9 mouse cellular contexts compared by ENCODE assay signal in the genomic region with DNA sequence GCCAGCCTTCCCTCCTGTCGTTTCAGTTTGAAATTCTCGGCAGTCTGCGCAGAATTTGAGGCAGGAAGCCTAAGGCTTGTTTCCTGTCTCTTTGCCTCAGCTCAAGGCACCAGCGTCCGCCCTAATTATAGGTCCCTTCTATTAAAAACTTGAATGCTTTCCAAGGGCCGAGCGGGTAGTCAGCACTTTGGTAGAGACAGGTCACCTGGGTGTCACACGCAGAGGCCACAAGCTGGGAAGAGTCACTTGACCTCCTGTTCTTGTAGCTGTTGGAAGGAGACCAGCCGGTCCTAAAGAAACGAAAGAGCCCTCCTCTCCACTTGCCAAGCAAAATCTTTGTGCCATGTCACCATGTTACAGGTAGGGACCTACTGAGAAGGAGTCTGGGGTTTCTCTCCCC. TPM values are rescaled to one million over a fixed set of nuclear protein-coding genes. Genes with fewer than 3 reads are reported as not detected.
A peak's percentile ranks its signal among the peaks of the same experiment; 100 is the strongest.
DNase-seq lines count a peak whose midpoint lies in the region; ATAC-seq and TF ChIP-seq lines count a peak whose summit lies in the region.
"Had no signal": no experiment of that assay in that cellular context is flagged by ENCODE, and none has a peak within 500 bp of the region (broad histone marks: within the 10 kb centered on the region; RNA-seq: fewer than 3 reads in every experiment).

No protein-coding gene starts in this region.

- no peaks in the 10 kb centered on the region for H3K36me3 ChIP-seq in embryonic facial prominence, embryonic 14.5 days (ENCODE audit: control insufficient read depth, insufficient read depth, low read length)
- no peaks in the 10 kb centered on the region for H3K36me3 ChIP-seq in embryonic facial prominence, embryonic 10.5 days (replicated peaks)
- H3K36me3 ChIP-seq in thymus, adult 2 months (ENCODE audit: control insufficient read depth, insufficient read depth, low read length): no peaks in the 10 kb centered on the region
- H3K36me3 ChIP-seq in intestine, postnatal 0 days (ENCODE audit: control insufficient read depth, insufficient read depth): no peaks in the 10 kb centered on the region
- H3K36me3 ChIP-seq in small intestine, adult 2 months (ENCODE audit: control insufficient read depth, insufficient read depth, low read length): no peaks in the 10 kb centered on the region

- H3K4me1 ChIP-seq in embryonic facial prominence, embryonic 14.5 days (ENCODE audit: control insufficient read depth, insufficient read depth, low read length): peaks cover 17% of the 10 kb centered on the region
- peaks cover 36% of the 10 kb centered on the region for H3K4me1 ChIP-seq in embryonic facial prominence, embryonic 10.5 days
- H3K4me1 ChIP-seq in thymus, adult 2 months (replicated peaks; ENCODE audit: control insufficient read depth, insufficient read depth, low read length): peaks cover 23% of the 10 kb centered on the region
- H3K4me1 ChIP-seq in intestine, postnatal 0 days (replicated peaks; ENCODE audit: control insufficient read depth, insufficient read depth, low read length): peaks cover 16% of the 10 kb centered on the region; the same call in 1 of the 2 replicates
- H3K4me1 ChIP-seq in small intestine, adult 2 months (ENCODE audit: control insufficient read depth, insufficient read depth, insufficient read length, low read length): peaks cover 19% of the 10 kb centered on the region

- no peak for DNase-seq in embryonic facial prominence, embryonic 14.5 days (ENCODE audit: low spot score)
- no peak for DNase-seq in embryonic facial prominence, embryonic 10.5 days (ENCODE audit: low spot score)
- no peak for DNase-seq in thymus, adult 2 months
- DNase-seq in thymus, adult 18-20 months: no peak
- DNase-seq in left cerebral cortex, adult 9 months (ENCODE audit: low spot score in 2 of 2): no peak
- DNase-seq in left cerebral cortex, postnatal 4 days: no peak

- no peak for TF ChIP-seq POLR2A in thymus, adult 2 months (IDR thresholded peaks at IDR 0.05; ENCODE audit: control insufficient read depth, extremely low read depth, insufficient read depth, low read length, poor library complexity)
- TF ChIP-seq POLR2A in small intestine, adult 2 months (IDR thresholded peaks at IDR 0.05; ENCODE audit: low read depth, low read length): no peak

- H3K27me3 ChIP-seq in embryonic facial prominence, embryonic 14.5 days (replicated peaks; ENCODE audit: control insufficient read depth, insufficient read depth, low read length): 0 out of 2 replicates have a peak, but pooled peaks cover 6% of the 10 kb centered on the region
- H3K27me3 ChIP-seq in embryonic facial prominence, embryonic 10.5 days (replicated peaks; ENCODE audit: low read depth, poor library complexity, severe bottlenecking): peaks cover 60% of the 10 kb centered on the region
- no peaks in the 10 kb centered on the region; the same call in 1 of the 2 replicates for H3K27me3 ChIP-seq in thymus, adult 2 months (ENCODE audit: control insufficient read depth, insufficient read depth, low read length)
- no peaks in the 10 kb centered on the region for H3K27me3 ChIP-seq in intestine, postnatal 0 days (replicated peaks; ENCODE audit: control insufficient read depth, insufficient read depth, low read length)
- H3K27me3 ChIP-seq in small intestine, adult 2 months (ENCODE audit: control insufficient read depth, insufficient read depth, low read length): no peaks in the 10 kb centered on the region

- H3K4me2 ChIP-seq in embryonic facial prominence, embryonic 14.5 days (ENCODE audit: low read depth, low read length): peak overlapping the region; percentile 100
- H3K4me2 ChIP-seq in intestine, postnatal 0 days (replicated peaks; ENCODE audit: low read depth): peak overlapping the region; percentile 97

- intact Hi-C loops in left cerebral cortex, postnatal 4 days (cut with DNase I): no loop called here

- ATAC-seq in embryonic facial prominence, embryonic 14.5 days (ENCODE audit: low read depth): no peak
- ATAC-seq in intestine, postnatal 0 days: no peak

- H3K9me3 ChIP-seq in embryonic facial prominence, embryonic 14.5 days (ENCODE audit: control insufficient read depth, low read length): 0 out of 2 replicates have a peak, but pooled peaks cover 3% of the 10 kb centered on the region
- peaks cover under 1% of the 10 kb centered on the region for H3K9me3 ChIP-seq in embryonic facial prominence, embryonic 10.5 days
- no peaks in the 10 kb centered on the region for H3K9me3 ChIP-seq in intestine, postnatal 0 days (ENCODE audit: control insufficient read depth)

- TF ChIP-seq CTCF in thymus, adult 2 months (IDR thresholded peaks at IDR 0.05; ENCODE audit: borderline replicate concordance, control insufficient read depth, extremely low read depth, insufficient read depth, low read length, poor library complexity): no peak
- no peak for TF ChIP-seq CTCF in intestine, postnatal 0 days (IDR thresholded peaks at IDR 0.05; ENCODE audit: low read depth)
- no peak for TF ChIP-seq CTCF in small intestine, adult 2 months (IDR thresholded peaks at IDR 0.05; ENCODE audit: extremely low read depth, insufficient read length, insufficient replicate concordance, low read depth, low read length)

- H3K27ac ChIP-seq in embryonic facial prominence, embryonic 14.5 days (replicated peaks; ENCODE audit: low read depth, low read length): no peak overlapping the region
- no peak overlapping the region for H3K27ac ChIP-seq in embryonic facial prominence, embryonic 10.5 days (replicated peaks)
- H3K27ac ChIP-seq in thymus, adult 2 months (ENCODE audit: control insufficient read depth, insufficient read depth, low read length): no peak overlapping the region
- peak overlapping the region; percentile 1 for H3K27ac ChIP-seq in intestine, postnatal 0 days (ENCODE audit: low read depth, low read length)
- H3K27ac ChIP-seq in small intestine, adult 2 months (ENCODE audit: insufficient read depth, low read depth, low read length): no peak overlapping the region

- no peak overlapping the region for H3K9ac ChIP-seq in embryonic facial prominence, embryonic 14.5 days (ENCODE audit: low read depth, low read length)
- no peak overlapping the region for H3K9ac ChIP-seq in intestine, postnatal 0 days (ENCODE audit: low read depth, low read length)

- H3K4me3 ChIP-seq in embryonic facial prominence, embryonic 14.5 days (ENCODE audit: low read depth, low read length): no peak overlapping the region
- no peak overlapping the region for H3K4me3 ChIP-seq in embryonic facial prominence, embryonic 10.5 days
- 0 out of 2 replicates have a peak overlapping the region, but pooled peaks have one; percentile 1 for H3K4me3 ChIP-seq in thymus, adult 2 months (ENCODE audit: control insufficient read depth, insufficient read depth, low read length)
- H3K4me3 ChIP-seq in intestine, postnatal 0 days (ENCODE audit: low read depth, low read length): 0 out of 2 replicates have a peak overlapping the region, but pooled peaks have one; percentile 1
- H3K4me3 ChIP-seq in small intestine, adult 2 months (ENCODE audit: low read depth, low read length): peak overlapping the region; percentile 12; the same call in 1 of the 2 replicates

- 55% methylated on average over 10 of the region's 10 CpGs for WGBS in embryonic facial prominence, embryonic 14.5 days
- 59% methylated on average over 10 of the region's 10 CpGs for WGBS in embryonic facial prominence, embryonic 10.5 days
- 41% methylated on average over 10 of the region's 10 CpGs for WGBS in thymus, adult 2 months
- 60% methylated on average over 10 of the region's 10 CpGs for WGBS in intestine, postnatal 0 days
- WGBS in small intestine, adult 2 months: 82% methylated on average over 10 of the region's 10 CpGs

RNA-seq across cellular contexts. Expression of a gene that starts 2.0 kb away (rescaled TPM):
- 0.50 and 0.58 TPM in 2 replicates for polyA plus RNA-seq in embryonic facial prominence, embryonic 14.5 days (2014; fragmentation: Nextera tagmentation; extraction: Ambion mirVana)
- polyA plus RNA-seq in embryonic facial prominence, embryonic 10.5 days (2016; fragmentation: Nextera tagmentation; extraction: Ambion mirVana): 0.49 and 0.55 TPM in 2 replicates
- 7.4 TPM in 2 replicates for polyA plus RNA-seq in thymus, adult 2 months (2012; rRNA removed)
- polyA plus RNA-seq in intestine, postnatal 0 days (2015; fragmentation: Nextera tagmentation; extraction: Ambion mirVana): 2.5 and 3.2 TPM in 2 replicates
- 2.6 and 3.5 TPM in 2 replicates for polyA plus RNA-seq in small intestine, adult 2 months (2012; rRNA removed)
- 1 to 10 TPM; 1.2 to 1.5 TPM for total RNA-seq in left cerebral cortex, postnatal 4 days (2021)

RNA-seq across cellular contexts. Expression of a gene that starts 30.0 kb away (rescaled TPM):
- polyA plus RNA-seq in embryonic facial prominence, embryonic 14.5 days (2014; fragmentation: Nextera tagmentation; extraction: Ambion mirVana): 3.2 and 3.5 TPM in 2 replicates
- 1.4 and 1.7 TPM in 2 replicates for polyA plus RNA-seq in embryonic facial prominence, embryonic 10.5 days (2016; fragmentation: Nextera tagmentation; extraction: Ambion mirVana)
- 1.2 and 2.1 TPM in 2 replicates for polyA plus RNA-seq in thymus, adult 2 months (2012; rRNA removed)
- polyA plus RNA-seq in intestine, postnatal 0 days (2015; fragmentation: Nextera tagmentation; extraction: Ambion mirVana): 23.8 and 26.9 TPM in 2 replicates
- polyA plus RNA-seq in small intestine, adult 2 months (2012; rRNA removed): 165 and 177 TPM in 2 replicates
- 1 to 10 TPM; 1.4 to 1.5 TPM for total RNA-seq in left cerebral cortex, postnatal 4 days (2021)

RNA-seq across cellular contexts. Expression of a gene that starts 59.7 kb away (rescaled TPM):
- not detected in 2 replicates for polyA plus RNA-seq in embryonic facial prominence, embryonic 14.5 days (2014; fragmentation: Nextera tagmentation; extraction: Ambion mirVana)
- polyA plus RNA-seq in embryonic facial prominence, embryonic 10.5 days (2016; fragmentation: Nextera tagmentation; extraction: Ambion mirVana): not detected in 2 replicates
- 0.05 TPM in 1 of 2 replicates, not detected in the other for polyA plus RNA-seq in thymus, adult 2 months (2012; rRNA removed)
- polyA plus RNA-seq in intestine, postnatal 0 days (2015; fragmentation: Nextera tagmentation; extraction: Ambion mirVana): 7.0 and 8.2 TPM in 2 replicates
- polyA plus RNA-seq in small intestine, adult 2 months (2012; rRNA removed): 47.2 and 68.9 TPM in 2 replicates
- not detected for total RNA-seq in left cerebral cortex, postnatal 4 days (2021)
- polyA plus RNA-seq: cortical plate, adult 2 months had no signal

Comparison
In these comparisons a context has a peak if more than half of its experiments do, and no peak if none do; other contexts are left out.
1. H3K4me3 ChIP-seq: peak in thymus, adult 2 months (single experiment), intestine, postnatal 0 days (single experiment) and small intestine, adult 2 months (single experiment); none in embryonic facial prominence, embryonic 14.5 days (single experiment) and embryonic facial prominence, embryonic 10.5 days (single experiment).